Mouse (Mus musculus): ENCODE results near the gene Hcn2.
A peak's percentile ranks its signal among the peaks of the same experiment; 100 is the strongest.
"Not testable (repeated sequence)": the region's sequence is repeated elsewhere in the genome, so short reads cannot be mapped to it uniquely, and the experiment has no call there.

Gene Hcn2

DNA sequence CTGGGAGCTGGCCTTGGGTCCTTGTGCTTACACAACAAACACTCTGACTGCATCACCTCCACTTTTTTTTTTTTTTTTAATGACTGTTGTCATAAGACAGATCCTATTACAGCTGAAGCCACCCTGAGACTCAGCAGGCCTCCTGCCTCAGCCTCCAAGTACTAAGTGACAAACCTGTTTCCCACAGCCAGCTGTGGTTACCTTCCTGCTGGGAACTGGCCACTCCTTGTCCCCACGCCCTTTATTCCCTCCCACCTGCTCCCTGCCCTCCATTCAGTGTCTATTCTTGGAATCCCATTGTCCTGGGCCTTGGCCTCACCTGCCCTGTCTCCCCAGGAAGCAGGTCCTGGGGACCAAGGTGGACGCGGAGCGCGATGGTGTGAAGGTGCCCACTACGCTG, 28.9 kb upstream of the Hcn2 start:
- DNase-seq (ENCODE audit: low spot score), result no peak

DNA sequence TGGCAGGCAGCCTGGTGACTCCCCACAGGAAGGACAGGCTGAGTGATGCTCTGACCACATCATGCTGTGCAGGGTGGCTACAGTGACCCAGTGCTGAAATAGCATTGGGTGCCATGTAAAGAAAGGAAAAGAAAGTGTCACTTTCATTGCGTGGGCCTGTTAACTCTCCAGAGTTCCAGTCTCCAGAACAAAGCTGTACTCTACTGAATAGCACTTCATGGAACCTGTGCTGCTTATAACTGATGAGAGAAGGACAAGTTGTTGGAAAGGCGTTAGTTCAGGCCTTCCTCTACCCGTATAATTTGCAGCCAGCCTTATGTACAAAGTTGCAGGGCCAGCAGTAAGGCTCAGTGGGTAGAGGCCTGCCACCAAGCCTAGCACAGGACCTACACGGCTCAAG, 27.7 kb upstream of the Hcn2 start, which contains the start of gene Gzmm:
Gene Gzmm, plus strand, starts transcription at position 301 of the 400 bp plus-strand sequence.
- DNase-seq (ENCODE audit: low spot score), result no peak

DNA sequence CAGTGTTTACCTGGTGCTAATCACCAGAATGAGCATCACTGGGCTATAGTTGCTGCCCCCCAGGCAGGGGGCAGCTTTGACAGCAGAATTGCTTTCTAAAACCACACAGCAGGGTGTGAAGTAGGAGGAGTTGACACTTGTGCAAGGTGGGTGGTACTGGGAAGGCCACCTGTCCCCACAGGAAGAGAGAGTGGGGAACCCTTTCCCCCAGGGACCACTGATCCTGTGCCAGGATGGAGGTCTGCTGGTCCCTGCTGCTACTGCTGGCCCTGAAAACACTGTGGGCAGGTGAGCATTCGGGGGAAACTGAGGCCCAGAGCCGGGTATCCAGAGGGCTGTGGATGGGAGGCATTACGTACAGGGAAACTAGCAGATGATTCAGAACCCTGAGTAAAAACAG, 27.3 kb upstream of the Hcn2 start:
- DNase-seq (ENCODE audit: low spot score), result no peak

DNA sequence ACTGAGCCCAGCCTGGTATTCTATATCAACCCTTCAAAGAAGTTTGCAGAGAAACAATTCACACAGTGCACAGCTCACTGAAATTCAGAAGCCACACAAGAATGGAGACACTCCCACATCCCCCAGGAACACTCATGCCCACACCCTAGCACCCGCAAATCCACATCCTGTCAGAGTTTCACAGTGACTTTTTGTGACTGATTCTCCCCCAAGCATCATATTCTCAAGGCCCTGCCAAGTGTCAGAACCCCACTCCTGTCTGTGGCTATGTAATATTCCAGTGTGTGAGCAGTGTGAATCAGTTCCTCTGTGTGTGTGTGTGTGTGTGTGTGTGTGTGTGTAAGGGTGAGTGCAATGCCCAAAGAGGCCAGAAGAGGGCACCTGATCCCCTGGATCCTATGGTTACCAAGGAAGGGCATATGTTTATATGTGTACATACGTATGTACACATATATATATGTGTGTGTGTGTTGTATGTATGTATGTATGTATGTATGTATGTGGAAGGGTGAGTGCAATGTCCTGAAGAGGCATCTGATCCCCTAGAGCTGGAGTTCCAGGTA, 24.4 kb upstream of the Hcn2 start:
- DNase-seq (ENCODE audit: low spot score), result no peak

DNA sequence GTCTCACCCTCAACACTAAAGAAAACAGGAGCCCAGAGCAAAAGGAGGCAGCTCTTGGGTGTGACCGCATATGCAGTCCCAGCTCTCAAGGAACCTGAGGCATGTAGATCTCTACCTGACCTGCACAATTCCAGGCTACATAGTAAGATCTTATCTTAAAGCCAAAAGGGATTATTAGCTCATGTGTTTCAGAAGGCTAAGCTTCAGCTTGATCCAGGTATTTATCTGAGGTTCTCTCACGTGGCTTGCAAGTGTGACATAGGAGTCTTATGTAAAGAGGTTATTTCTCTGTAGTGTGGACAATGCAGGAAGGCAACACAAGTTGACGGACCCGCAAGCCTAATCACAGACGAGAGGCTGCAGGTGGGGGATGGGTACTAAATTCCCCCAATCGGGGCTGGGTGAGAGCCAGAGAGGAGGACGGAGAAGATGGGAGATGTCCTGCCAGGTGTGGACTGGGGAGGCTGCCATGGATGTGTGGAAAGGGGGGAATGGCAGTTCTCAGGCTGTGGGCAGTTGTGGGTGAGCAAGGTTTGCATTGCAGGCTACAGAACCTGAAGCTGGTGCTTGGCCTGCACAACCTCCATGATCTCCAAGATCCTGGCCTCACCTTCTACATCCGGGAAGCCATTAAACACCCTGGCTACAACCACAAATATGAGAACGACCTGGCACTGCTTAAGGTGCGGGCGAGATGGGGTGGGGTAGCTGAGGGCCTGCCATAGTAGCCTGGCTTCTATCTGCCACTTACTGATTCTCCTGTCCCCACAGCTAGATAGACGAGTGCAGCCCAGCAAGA, 22.7 kb upstream of the Hcn2 start:
- no peak for DNase-seq (ENCODE audit: low spot score)

DNA sequence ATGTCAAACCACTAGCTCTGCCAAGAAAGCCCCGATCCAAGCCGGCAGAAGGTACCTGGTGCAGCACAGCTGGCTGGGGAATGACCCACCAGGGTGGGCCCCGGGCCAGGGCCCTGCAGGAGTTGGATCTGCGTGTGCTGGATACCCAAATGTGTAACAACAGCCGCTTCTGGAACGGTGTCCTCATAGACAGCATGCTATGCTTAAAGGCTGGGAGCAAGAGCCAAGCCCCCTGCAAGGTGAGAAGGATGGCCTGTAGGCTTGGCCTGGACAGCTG, 22.1 kb upstream of the Hcn2 start:
- no peak for DNase-seq (ENCODE audit: low spot score)

DNA sequence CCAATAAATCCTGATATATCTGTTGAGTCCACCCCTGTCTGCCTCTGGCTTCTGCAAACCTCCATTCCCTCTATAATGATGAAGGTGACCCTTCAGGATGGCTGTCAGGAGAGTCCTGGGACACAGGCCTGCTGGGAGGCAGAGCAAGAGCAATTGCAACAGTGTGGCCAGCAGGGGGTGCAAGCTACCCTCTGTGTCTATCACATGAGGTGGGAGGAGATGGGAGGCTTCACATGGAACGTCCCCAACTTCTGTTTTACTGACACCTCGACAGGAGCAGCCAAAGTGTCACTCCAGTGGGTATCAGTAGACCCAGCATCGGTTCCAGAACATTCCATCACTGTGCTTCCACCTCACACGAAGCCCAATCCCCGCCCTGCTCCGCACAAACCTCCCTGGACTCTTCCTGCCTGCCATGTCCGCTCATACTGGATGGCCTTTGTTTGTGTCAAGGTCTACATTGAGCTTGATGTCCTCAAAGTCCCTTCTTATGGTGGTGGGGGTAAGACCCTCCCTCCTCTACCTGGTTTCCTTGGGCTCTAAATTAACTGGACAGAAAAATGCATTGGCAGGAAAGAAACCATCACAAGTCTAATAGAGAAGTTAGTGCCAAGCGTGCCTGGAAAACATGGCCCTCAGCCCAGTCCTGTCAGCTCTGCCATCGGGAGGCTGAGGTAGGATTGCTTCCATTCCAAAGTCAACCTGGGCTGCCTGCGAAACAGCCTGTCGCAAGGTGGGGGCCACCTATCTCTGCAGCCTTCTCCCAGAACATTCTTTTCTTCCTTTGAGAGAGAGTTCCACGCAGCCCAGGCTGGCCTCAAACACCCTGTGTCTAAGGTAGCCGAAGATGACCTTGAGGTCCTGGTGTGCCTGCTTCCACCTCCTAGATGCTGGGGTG, 21.0 kb upstream of the Hcn2 start:
- DNase-seq (ENCODE audit: low spot score), result peak; percentile 89

DNA sequence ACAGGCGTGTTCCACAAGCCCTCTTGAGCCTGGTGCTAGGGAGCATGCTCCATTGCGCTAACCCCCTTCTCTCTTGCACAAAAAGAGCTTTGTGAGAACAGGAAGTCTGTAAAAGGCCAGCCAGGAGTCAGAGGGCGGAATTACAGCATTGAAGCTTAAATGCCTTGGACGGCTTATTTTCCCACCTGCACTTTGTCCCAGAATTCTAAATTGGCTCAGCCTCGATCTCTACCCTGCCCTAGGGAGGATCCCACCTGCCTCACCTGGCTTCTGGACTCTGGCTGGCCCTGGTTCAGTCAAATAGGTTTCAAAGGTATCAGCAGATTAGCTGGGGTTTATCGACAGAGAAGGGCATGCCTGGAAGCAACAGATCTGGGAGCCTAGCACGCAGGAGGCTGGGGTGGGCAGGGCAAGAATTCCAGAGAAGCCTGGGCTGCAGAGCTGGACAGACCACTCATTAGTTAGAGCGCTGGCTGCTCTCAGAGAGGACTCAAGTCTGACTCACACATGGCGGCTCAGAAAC, 20.2 kb upstream of the Hcn2 start:
- DNase-seq (ENCODE audit: low spot score), result no peak

DNA sequence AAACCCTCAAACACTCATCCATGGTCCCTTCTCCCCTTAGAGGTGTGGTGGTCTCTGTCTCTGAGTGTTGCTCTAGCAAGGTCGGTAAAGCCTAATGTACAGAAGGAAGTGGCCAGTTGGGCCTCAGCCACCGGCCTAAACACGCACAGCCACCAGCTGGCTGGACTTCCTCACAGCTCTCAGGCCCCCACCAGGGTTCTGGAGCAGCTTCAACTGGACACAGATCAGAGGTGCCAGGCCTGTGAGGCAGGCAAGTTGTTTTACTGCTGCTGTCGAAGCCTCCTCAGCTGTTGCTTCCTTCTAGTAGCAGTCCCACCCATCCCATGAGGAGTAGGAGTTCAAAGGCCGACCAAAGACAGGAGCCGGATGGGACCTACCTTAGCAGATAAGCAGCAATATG, 18.5 kb upstream of the Hcn2 start:
- no peak for DNase-seq (ENCODE audit: low spot score)

DNA sequence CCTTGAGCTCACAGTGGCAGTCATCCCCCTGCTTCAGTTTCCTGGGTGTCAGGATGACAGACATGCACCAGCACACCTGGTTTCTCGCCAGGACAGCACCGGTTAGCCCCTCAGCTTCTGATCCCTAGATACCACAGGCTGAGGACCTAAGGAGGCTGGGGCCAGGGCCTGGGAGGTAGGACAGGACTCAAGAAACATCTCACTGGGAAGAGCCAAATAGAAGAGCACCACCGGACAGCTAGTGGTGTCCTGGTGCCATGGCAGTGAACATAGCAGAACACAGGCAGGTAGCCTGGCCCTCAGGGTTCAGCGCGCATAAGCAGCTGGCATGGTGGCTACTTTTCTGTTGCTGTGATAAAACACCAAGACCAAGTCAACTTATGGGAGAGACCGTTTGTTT, 18.0 kb upstream of the Hcn2 start:
- no peak for DNase-seq (ENCODE audit: low spot score)

DNA sequence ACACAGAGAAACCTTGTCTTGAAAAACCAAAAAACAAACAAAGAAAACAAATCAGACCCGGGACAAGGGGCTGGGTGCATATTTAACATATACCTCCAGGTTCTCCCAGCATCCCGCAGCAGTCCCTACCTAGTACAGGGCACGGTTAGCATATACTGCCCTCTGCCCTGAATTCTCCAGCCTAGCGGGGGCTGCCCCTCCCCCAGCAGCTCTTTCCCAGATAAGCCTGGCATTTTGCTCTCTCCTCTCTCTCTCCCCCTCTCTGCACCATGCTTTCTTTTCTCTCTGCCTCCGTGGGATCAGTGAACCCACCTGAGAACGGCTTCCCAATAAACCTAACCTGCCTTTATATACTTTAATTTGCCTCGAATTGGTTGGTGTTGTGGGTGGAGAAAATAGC, 15.8 kb upstream of the Hcn2 start:
- no peak for DNase-seq (ENCODE audit: low spot score)

DNA sequence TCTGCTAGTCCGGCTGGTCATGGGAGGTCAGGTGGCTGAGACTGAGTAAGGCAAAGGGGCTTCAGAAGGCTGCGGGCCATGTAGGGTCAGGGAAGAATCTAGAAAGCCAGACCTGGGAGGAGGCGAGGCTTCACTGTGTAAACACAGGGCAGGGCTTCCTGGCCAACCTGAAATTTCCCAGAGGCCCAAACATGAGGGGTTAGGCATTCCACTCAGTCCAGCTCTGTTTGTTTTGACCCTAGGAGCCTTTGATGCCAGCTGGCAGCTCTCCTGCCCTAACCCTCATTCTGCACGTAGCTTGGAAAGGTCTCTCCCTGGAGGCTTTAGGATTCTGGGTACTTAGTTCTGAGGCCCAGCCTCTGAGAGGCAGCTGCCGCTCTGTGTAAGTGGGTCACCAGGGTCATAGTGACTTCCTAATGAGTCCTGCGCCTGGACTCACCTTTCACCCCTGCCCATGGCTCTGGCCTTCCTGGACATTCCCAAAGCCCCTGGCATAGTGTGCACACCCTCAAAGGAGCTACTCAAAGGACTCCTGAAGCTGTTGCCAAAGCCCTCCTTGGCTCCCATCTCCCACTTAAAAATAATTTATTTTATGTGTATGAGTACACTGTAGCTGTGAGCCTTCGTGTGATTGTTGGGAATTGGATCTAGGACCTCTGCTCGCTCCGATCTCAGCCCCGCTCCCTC, 14.8 kb upstream of the Hcn2 start:
- DNase-seq (ENCODE audit: low spot score), result peak; percentile 60

DNA sequence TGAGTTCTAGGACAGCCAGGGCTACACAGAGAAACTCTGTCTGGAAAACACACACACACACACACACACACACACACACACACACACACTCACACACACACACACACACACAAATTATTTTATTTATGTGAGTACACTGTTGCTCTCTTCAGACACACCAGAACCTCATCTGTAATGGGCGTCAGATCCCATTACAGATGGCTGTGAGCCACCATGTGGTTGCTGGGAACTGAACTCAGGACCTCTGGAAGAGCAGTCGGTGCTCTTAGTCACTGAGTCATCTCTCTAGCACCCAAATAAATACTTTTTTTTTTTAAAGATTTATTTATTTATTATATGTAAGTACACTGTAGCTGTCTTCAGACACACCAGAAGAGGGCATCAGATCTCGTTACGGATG, 13.5 kb upstream of the Hcn2 start:
- DNase-seq (ENCODE audit: low spot score), result not testable (repeated sequence)

DNA sequence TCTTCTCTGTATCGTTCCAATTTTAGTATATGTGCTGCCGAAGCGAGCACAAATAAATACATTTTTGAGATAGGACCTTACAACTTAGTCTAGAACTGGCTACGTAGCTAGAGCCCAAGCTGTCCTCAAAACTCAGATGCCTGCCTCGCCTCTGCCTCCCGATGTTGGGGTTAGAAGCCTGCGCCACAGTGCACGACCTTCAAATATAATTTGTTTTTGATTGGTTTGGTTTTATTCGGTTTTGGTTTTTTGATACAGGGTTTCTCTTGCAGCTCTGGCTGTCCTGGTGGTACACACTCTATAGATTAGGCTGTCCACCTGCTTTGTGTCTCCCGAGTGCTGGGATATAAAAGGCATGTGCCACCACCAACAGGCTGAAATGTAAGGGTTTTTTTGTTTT, 12.9 kb upstream of the Hcn2 start:
- no peak for DNase-seq (ENCODE audit: low spot score)

DNA sequence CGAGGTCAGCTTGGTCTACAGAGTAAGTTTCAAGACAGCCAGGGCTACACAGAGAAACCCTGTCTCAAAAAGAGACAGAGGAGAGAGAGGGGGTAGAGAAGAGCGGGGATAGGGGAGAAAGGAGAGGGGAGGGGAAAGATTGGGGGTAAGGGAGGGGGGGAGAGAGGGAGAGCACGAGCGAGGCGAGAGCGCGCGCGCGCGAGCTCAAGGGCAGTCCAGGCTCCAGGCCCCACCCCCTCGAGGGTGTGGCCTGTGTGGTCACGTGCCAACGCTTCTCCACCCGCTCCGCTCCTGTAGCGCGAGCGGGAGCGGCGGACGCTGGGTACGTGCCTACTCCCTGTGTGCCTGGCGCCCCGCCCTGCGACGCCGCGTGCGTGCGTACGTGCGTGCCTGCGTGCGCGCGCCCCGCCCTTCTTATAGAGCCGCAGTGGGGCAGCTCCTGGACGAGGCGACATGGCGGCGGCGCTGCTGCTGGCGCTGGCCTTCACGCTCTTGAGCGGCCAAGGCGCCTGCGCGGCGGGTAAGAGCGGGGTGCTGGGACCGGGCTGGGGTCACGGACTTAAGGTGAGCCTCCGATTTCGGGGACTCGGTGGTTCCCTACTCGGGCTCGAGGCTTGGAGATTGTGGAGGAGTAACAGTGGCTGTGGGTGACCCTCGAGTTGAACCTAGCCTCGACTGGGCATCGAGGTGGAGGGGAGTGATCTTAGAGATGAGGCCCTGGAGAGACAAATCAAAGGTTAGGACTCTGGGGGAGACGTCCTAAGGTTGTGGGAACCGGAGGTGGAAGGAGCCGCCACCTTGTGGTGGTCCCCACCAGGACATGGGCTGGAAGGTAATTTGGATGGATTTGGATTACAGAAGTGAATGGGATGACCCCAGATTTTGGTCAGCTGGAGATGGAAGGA, 12.1 kb upstream of the Hcn2 start, which contains the start of gene Bsg:
Gene Bsg, plus strand, starts transcription at position 427 of the 905 bp plus-strand sequence.
- peak; percentile 100 for DNase-seq (ENCODE audit: low spot score)

DNA sequence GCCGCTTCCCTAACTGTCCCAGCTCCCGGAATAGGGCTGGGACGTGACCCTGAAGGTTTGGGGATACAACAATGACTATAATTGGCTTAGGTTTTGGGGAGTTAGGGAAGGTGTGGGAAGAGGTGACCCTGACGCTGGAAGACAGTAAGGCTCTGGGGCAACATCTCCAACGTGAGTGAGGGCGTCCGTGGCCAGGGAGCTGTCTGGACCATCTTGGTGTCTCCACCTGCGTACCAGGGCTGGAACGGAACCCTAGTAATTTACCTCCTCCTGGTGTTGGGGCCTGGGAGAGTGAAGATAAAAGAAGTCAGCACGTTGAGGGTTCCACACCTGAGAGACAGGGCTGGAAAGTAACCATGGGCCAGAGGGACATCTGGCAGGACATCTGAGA, 11.5 kb upstream of the Hcn2 start:
- no peak for DNase-seq (ENCODE audit: low spot score)

DNA sequence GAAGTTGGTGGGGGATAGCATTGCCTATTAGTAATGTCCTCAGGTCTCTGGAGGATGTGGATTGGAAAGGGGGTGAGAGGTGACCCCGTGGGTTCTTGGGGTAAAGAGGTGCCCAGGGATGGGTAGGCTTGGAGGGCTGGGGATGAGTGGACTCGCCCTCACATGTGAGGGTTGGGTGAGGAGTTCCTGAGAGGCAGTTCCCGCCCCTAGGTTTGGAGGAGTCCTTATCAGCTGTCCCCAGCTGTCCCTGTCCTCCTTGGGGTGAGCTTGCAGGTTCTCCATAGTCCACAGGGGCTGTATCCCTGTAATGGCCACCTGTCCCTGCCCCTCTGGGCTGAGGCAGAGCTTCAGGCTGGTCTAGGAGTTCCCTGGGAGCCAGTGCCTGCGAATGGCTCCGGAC, 10.5 kb upstream of the Hcn2 start:
- no peak for DNase-seq (ENCODE audit: low spot score)

DNA sequence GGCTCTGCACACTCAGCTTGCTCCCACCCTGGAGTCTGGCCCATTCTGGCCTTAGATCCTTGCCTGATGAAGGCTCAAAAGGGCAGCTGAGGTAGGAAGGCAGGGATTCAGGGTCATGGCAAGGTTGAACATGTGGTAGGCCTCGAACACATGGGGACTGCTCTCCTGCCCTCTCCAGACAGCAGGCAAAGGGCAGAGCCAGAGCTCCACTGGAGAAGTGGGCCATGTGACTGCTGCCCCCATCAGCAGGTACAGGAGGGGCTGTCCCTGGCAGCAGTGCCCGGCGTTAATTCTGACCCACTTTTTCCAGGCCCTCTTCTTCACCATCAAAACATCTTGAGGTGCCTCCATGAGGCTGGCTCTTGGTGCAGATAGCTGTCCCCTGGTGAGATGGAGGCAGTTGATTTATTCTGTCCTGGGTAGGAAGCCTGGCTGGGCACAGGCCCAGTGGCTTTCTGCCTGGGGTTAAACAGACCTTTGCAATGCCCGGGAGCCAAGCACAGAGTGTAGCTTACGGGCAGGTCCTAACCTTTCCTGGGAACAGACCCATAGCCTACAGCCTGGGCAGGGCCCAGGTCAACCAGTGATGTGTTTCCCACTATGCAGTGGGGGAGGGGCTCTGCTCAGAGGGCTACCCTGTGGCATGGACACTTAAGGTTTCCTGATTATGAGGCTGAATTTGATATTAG, 9.9 kb upstream of the Hcn2 start:
- no peak for DNase-seq (ENCODE audit: low spot score)

DNA sequence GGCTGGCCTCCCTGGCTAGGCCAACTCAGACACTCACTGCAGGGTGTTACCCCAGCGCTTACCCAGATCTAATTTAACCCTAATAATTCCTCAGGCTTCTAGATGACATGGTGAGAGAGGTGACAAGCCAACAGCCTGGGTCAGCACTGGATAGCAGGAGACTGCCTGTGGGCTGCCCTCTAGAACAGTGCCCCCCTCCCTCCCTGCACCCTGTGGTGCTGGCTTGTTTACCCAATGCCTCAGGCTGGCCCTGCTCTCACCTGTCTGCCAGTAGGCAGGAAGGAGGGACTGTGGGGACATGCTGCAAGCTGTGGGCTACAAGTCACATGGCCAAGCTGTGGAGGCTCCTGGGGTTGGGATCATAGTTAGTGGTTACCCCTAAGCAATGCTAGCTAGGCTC, 9.3 kb upstream of the Hcn2 start:
- no peak for DNase-seq (ENCODE audit: low spot score)

DNA sequence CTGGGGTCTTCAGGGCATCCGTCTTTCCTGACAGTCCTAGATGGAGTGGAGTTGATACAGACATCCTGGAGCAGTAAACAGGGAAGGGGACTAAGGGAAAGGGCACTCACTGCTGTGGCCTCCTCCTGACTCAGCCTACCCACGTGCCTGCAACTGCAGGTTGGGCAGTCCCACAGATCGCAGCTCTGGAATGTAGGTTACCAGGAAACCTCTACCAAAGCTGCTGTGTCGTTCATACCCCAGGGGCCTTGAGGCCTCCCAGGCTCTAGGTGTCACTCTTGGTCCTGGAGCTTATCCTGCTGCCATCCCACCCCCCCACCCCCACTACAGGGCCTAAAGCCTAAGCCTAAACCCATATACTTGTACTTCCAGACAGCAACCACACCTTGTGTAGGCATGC, 8.7 kb upstream of the Hcn2 start:
- no peak for DNase-seq (ENCODE audit: low spot score)

DNA sequence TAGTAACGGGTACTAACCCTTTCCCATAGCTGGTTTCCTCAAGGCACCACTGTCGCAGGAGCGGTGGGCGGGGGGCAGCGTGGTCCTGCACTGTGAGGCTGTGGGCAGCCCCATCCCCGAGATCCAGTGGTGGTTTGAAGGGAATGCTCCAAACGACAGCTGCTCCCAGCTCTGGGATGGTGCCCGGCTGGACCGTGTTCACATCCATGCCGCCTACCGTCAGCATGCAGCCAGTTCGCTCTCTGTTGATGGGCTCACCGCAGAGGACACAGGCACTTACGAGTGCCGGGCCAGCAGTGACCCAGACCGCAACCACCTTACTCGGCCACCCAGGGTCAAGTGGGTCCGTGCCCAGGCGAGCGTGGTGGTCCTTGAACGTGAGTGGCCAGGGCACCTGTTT, 7.8 kb upstream of the Hcn2 start:
- DNase-seq (ENCODE audit: low spot score), result no peak

All from embryo, embryonic 10 days (tissue).